Mouse (Mus musculus): ENCODE data around the gene Gm21775. TPM values are rescaled to one million over a fixed set of nuclear protein-coding genes. Genes with fewer than 3 reads are reported as not detected.
"Not testable (repeated sequence)": the region's sequence is repeated elsewhere in the genome, so short reads cannot be mapped to it uniquely, and the experiment has no call there.

Gm21775 gene
- polyA plus RNA-seq (2012; rRNA removed) = not detected in 2 replicates

- not testable (repeated sequence) for DNase-seq (ENCODE audit: low spot score)
Measured at GRCm38 (mm10) chrY:10553153-10553552, at the start of gene Gm21775. Gene Gm21775 (plus strand): TSS chrY:10553453.

- not testable (repeated sequence) for DNase-seq (ENCODE audit: low spot score)
Measured at GRCm38 (mm10) chrY:10535942-10536341, 17.3 kb upstream of the Gm21775 start, which contains the start of gene Gm20737. Gene Gm20737 (minus strand): TSS chrY:10536042.

Other genes with a start within 250 kb of the Gm21775 start
- not detected in 2 replicates for gene Gm20834, start 228.9 kb upstream of the Gm21775 start, polyA plus RNA-seq (2012; rRNA removed)
- gene Gm28510, start 140.7 kb upstream of the Gm21775 start, polyA plus RNA-seq (2012; rRNA removed) = not detected in 2 replicates
- gene Gm20737, start 17.4 kb upstream of the Gm21775 start, polyA plus RNA-seq (2012; rRNA removed) = not detected in 2 replicates
- not detected in 2 replicates for gene Gm21900, start 62.9 kb downstream of the Gm21775 start, polyA plus RNA-seq (2012; rRNA removed)
- gene Gm20777, start 199.0 kb downstream of the Gm21775 start, polyA plus RNA-seq (2012; rRNA removed) = not detected in 2 replicates

Data from urinary bladder, adult 2 months (tissue).